26 mouse cellular contexts compared by ENCODE assay signal in genomic region chr16:38962695-38963094, GRCm38 (mm10).
DNase-seq lines count a peak whose midpoint lies in the region; ATAC-seq and TF ChIP-seq lines count a peak whose summit lies in the region.
"Had no signal": no experiment of that assay in that cellular context is flagged by ENCODE, and none has a peak within 500 bp of the region (broad histone marks: within the 10 kb centered on the region; RNA-seq: fewer than 3 reads in every experiment).

No protein-coding gene starts in this region.

- no peak overlapping the region for H3K4me2 ChIP-seq in forebrain, embryonic 16.5 days (ENCODE audit: low read length)
- no peak overlapping the region for H3K4me2 ChIP-seq in forebrain, embryonic 14.5 days (ENCODE audit: low read length)
- H3K4me2 ChIP-seq: embryonic facial prominence, embryonic 12.5 days; heart, embryonic 15.5 days; hindbrain, embryonic 12.5 days; limb, embryonic 12.5 days; neural tube, embryonic 12.5 days; stomach, embryonic 15.5 days had no signal

- peaks cover 6% of the 10 kb centered on the region for H3K4me1 ChIP-seq in forebrain, embryonic 16.5 days (replicated peaks; ENCODE audit: control insufficient read depth, insufficient read depth, low read length)
- H3K4me1 ChIP-seq in forebrain, embryonic 14.5 days (ENCODE audit: control insufficient read depth, insufficient read depth, low read length) = peaks cover 5% of the 10 kb centered on the region
- H3K4me1 ChIP-seq: embryonic facial prominence, embryonic 12.5 days; heart, embryonic 15.5 days; megakaryocyte, embryonic 14.5 days; stomach, embryonic 15.5 days had no signal

- no peak overlapping the region for H3K4me3 ChIP-seq in forebrain, embryonic 16.5 days (replicated peaks; ENCODE audit: low read length)
- H3K4me3 ChIP-seq in forebrain, embryonic 14.5 days (ENCODE audit: low read depth, low read length) = no peak overlapping the region
- H3K4me3 ChIP-seq in left cerebral cortex, adult 2 months = no peak overlapping the region
- H3K4me3 ChIP-seq: embryonic facial prominence, embryonic 12.5 days; forebrain, embryonic 10.5 days; heart, adult 2 months; heart, embryonic 15.5 days; hindbrain, embryonic 12.5 days; limb, embryonic 12.5 days; neural tube, embryonic 12.5 days; stomach, embryonic 15.5 days had no signal

- H3K9ac ChIP-seq in forebrain, embryonic 16.5 days (replicated peaks; ENCODE audit: low read depth, low read length) = no peak overlapping the region
- no peak overlapping the region for H3K9ac ChIP-seq in forebrain, embryonic 14.5 days (ENCODE audit: low read length)
- H3K9ac ChIP-seq: embryonic facial prominence, embryonic 12.5 days; heart, embryonic 15.5 days; hindbrain, embryonic 12.5 days; limb, embryonic 12.5 days; liver, embryonic 14.5 days; neural tube, embryonic 12.5 days; stomach, embryonic 15.5 days had no signal

- 56% methylated on average over 9 of the region's 9 CpGs for WGBS in forebrain, embryonic 16.5 days
- 61% methylated on average over 9 of the region's 9 CpGs for WGBS in forebrain, embryonic 14.5 days

- H3K9me3 ChIP-seq in forebrain, embryonic 16.5 days (ENCODE audit: control insufficient read depth, low read length) = no peaks in the 10 kb centered on the region; the same call in 1 of the 2 replicates
- H3K9me3 ChIP-seq in forebrain, embryonic 14.5 days (replicated peaks; ENCODE audit: control insufficient read depth, low read length) = no peaks in the 10 kb centered on the region
- H3K9me3 ChIP-seq: embryonic facial prominence, embryonic 12.5 days; heart, embryonic 15.5 days; hindbrain, embryonic 12.5 days; neural tube, embryonic 12.5 days; stomach, embryonic 15.5 days had no signal

- H3K27ac ChIP-seq in forebrain, embryonic 16.5 days (ENCODE audit: low read length) = no peak overlapping the region
- no peak overlapping the region for H3K27ac ChIP-seq in forebrain, embryonic 14.5 days (ENCODE audit: low read depth, low read length)
- H3K27ac ChIP-seq in left cerebral cortex, adult 2 months = peak overlapping the region; percentile 63
- H3K27ac ChIP-seq: embryonic facial prominence, embryonic 12.5 days; forebrain, embryonic 10.5 days; heart, adult 2 months; heart, embryonic 15.5 days; hindbrain, embryonic 12.5 days; limb, embryonic 12.5 days; liver, embryonic 14.5 days; neural tube, embryonic 12.5 days; stomach, embryonic 15.5 days had no signal

- 0 out of 2 replicates have a peak, but pooled peaks have one; percentile 18 for ATAC-seq in forebrain, embryonic 16.5 days
- ATAC-seq in forebrain, embryonic 14.5 days = no peak
- ATAC-seq: inflammation-experienced regulatory T-cells, adult 6 months; lung, postnatal 0 days had no signal

- intact Hi-C loops in left cerebral cortex, adult 2 months (cut with DNase I) = loop anchor here (5.0 kb wide), 3 partner anchors 40 to 90 kb away; no protein-coding TSS in a partner anchor
- intact Hi-C loops in left cerebral cortex, postnatal 10 days (cut with DNase I) = no loop called here
- intact Hi-C loops in heart, postnatal 25 days (cut with DNase I) = no loop called here

- no peak for DNase-seq in forebrain, embryonic 14.5 days (ENCODE audit: low spot score)
- peak; percentile 43 to 53 for DNase-seq in left cerebral cortex, adult 2 months (ENCODE audit: extremely low spot score in 1 of 2, low spot score in 2 of 2)
- no peak for DNase-seq in left cerebral cortex, postnatal 10 days (ENCODE audit: extremely low spot score in 1 of 2, low spot score in 2 of 2)
- peak; percentile 82 for DNase-seq in layer of hippocampus, adult 9-11 months
- DNase-seq in right cerebral cortex, postnatal 10 days (ENCODE audit: low spot score in 2 of 2) = peak; percentile 47 to 64
- DNase-seq in heart, postnatal 25 days (ENCODE audit: low spot score) = no peak
- DNase-seq in thymus, adult 18-20 months = no peak
- DNase-seq: adrenal gland, postnatal 10 days; cerebellum, adult 11-12 months; gastrocnemius, postnatal 10 days; heart, adult 2 months; kidney, adult 8-10 months; kidney, postnatal 25 days had no signal

- no peaks in the 10 kb centered on the region for H3K27me3 ChIP-seq in forebrain, embryonic 16.5 days (replicated peaks; ENCODE audit: control insufficient read depth, insufficient read depth, low read length)
- H3K27me3 ChIP-seq in forebrain, embryonic 14.5 days (replicated peaks; ENCODE audit: control insufficient read depth, insufficient read depth, low read length) = no peaks in the 10 kb centered on the region
- H3K27me3 ChIP-seq: CH12.LX; embryonic facial prominence, embryonic 12.5 days; heart, embryonic 15.5 days; hindbrain, embryonic 12.5 days; limb, embryonic 12.5 days; megakaryocyte, embryonic 14.5 days; neural tube, embryonic 12.5 days; stomach, embryonic 15.5 days had no signal

- no peaks in the 10 kb centered on the region for H3K36me3 ChIP-seq in forebrain, embryonic 16.5 days (ENCODE audit: control insufficient read depth, insufficient read depth)
- no peaks in the 10 kb centered on the region for H3K36me3 ChIP-seq in forebrain, embryonic 14.5 days (ENCODE audit: control insufficient read depth, insufficient read depth, low read length)
- H3K36me3 ChIP-seq: embryonic facial prominence, embryonic 12.5 days; forebrain, embryonic 10.5 days; heart, embryonic 15.5 days; hindbrain, embryonic 12.5 days; limb, embryonic 12.5 days; neural tube, embryonic 12.5 days; stomach, embryonic 15.5 days had no signal

- TF ChIP-seq CTCF in left cerebral cortex, adult 2 months (IDR thresholded peaks at IDR 0.05) = no peak; the same call in 1 of the 2 replicates

Comparison
In these comparisons a context has a peak if more than half of its experiments do, and no peak if none do; other contexts are left out.
1. DNase-seq: peak in left cerebral cortex, adult 2 months (2 of 2), layer of hippocampus, adult 9-11 months (single experiment) and right cerebral cortex, postnatal 10 days (2 of 2); none in forebrain, embryonic 14.5 days (single experiment), left cerebral cortex, postnatal 10 days (0 of 2), heart, postnatal 25 days (single experiment) and thymus, adult 18-20 months (0 of 2).